Comparison of ENCODE assay signal across 19 mouse cellular contexts in the genomic region with DNA sequence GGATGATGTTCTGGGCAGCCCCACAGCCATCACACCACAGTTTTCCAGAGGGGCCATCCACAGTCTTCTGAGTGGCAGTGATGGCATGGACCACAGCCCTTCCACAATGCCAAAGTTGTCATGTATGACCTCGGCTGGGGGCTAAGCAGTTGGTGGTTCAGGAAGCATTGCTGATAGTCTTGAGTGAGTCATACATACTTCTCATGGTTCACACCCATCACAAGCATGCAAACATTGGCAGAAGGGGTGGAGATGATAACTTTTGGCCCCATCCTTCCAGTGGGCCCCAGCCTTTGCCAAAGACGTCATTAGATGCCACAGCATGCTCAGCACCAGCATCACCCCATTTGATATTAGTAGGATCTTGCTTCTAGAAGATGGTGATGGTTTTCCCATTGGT.
"Had no signal": no experiment of that assay in that cellular context is flagged by ENCODE, and none has a peak within 500 bp of the region (broad histone marks: within the 10 kb centered on the region; RNA-seq: fewer than 3 reads in every experiment).

No protein-coding gene starts in this region.

- H3K36me3 ChIP-seq: heart, embryonic 10.5 days; heart, embryonic 12.5 days; hindbrain, embryonic 13.5 days; hindbrain, embryonic 15.5 days; kidney, embryonic 15.5 days; limb, embryonic 13.5 days; limb, embryonic 15.5 days; liver, embryonic 12.5 days had no signal

- H3K4me3 ChIP-seq: heart, embryonic 10.5 days; heart, embryonic 12.5 days; hindbrain, embryonic 13.5 days; hindbrain, embryonic 15.5 days; kidney, embryonic 15.5 days; layer of hippocampus, adult 2 months; left cerebral cortex, adult 2 months; limb, embryonic 13.5 days; limb, embryonic 15.5 days; liver, embryonic 12.5 days had no signal

- H3K27me3 ChIP-seq: heart, embryonic 12.5 days; hindbrain, embryonic 13.5 days; hindbrain, embryonic 15.5 days; kidney, embryonic 15.5 days; limb, embryonic 13.5 days; limb, embryonic 15.5 days; liver, embryonic 12.5 days had no signal

- DNase-seq: gastrocnemius, postnatal 14 days; gastrocnemius, postnatal 36 days; heart, postnatal 14 days; heart, postnatal 36 days; kidney, adult 11 months; kidney, adult 2 months; kidney, adult 9 months; kidney, postnatal 14 days; kidney, postnatal 36 days had no signal
